Mouse (Mus musculus) myocyte (in vitro differentiated cells): ENCODE data around the gene Cpsf4l.
A peak's percentile ranks its signal among the peaks of the same experiment; 100 is the strongest.

ENCODE experiments used
- CEBPB ChIP-seq: IDR thresholded peaks from 2 replicates; pipeline ENCODE4 v1.6.1; 2011; ENCODE audit warnings: mild to moderate bottlenecking, moderate library complexity; ENCODE audit not compliant: poor library complexity, insufficient read depth, severe bottlenecking
- E2F4 ChIP-seq: IDR thresholded peaks from one replicate; pipeline ENCODE4 v1.6.1; 2011; ENCODE audit warnings: mild to moderate bottlenecking, control low read depth, moderate library complexity; ENCODE audit not compliant: insufficient read depth
- MAX ChIP-seq: IDR thresholded peaks from one replicate; pipeline ENCODE4 v1.6.1; 2011; ENCODE audit warnings: low read depth, mild to moderate bottlenecking, control low read depth
- MYOD1 ChIP-seq, 3 experiments: IDR thresholded peaks; one replicate each; pipeline ENCODE4 v1.6.1; 2011; ENCODE audit warnings: control low read depth in 2 of 3, low read depth in 2 of 3, mild to moderate bottlenecking in 2 of 3, moderate library complexity in 1 of 3; ENCODE audit not compliant: insufficient read length in 2 of 3, control insufficient read depth in 1 of 3
- MYOG ChIP-seq, 3 experiments: IDR thresholded peaks; one replicate each; pipeline ENCODE4 v1.6.1; 2011; ENCODE audit warnings: control low read depth in 2 of 3, low read depth in 2 of 3, mild to moderate bottlenecking in 2 of 3; ENCODE audit not compliant: insufficient read length in 2 of 3, control insufficient read depth in 1 of 3, insufficient read depth in 1 of 3
- POLR2A ChIP-seq: IDR thresholded peaks from one replicate; pipeline ENCODE4 v1.6.1; 2011; ENCODE audit warnings: low read depth, mild to moderate bottlenecking, control low read depth, moderate library complexity; ENCODE audit not compliant: insufficient read length
- POLR2AphosphoS2 ChIP-seq: IDR thresholded peaks from one replicate; pipeline ENCODE4 v1.6.1; 2011; ENCODE audit warnings: low read depth, control low read depth; ENCODE audit not compliant: insufficient read length
- SRF ChIP-seq: IDR thresholded peaks from one replicate; pipeline ENCODE4 v1.6.1; 2011; ENCODE audit warnings: low read depth; ENCODE audit not compliant: control insufficient read depth, insufficient read length
- TCF3 ChIP-seq: IDR thresholded peaks from one replicate; pipeline ENCODE4 v1.6.1; 2011; ENCODE audit warnings: low read depth, control low read depth; ENCODE audit not compliant: insufficient read length
- USF1 ChIP-seq: IDR thresholded peaks from one replicate; pipeline ENCODE4 v1.6.1; 2011; ENCODE audit warnings: low read depth, mild to moderate bottlenecking, control low read depth, moderate library complexity

DNA sequence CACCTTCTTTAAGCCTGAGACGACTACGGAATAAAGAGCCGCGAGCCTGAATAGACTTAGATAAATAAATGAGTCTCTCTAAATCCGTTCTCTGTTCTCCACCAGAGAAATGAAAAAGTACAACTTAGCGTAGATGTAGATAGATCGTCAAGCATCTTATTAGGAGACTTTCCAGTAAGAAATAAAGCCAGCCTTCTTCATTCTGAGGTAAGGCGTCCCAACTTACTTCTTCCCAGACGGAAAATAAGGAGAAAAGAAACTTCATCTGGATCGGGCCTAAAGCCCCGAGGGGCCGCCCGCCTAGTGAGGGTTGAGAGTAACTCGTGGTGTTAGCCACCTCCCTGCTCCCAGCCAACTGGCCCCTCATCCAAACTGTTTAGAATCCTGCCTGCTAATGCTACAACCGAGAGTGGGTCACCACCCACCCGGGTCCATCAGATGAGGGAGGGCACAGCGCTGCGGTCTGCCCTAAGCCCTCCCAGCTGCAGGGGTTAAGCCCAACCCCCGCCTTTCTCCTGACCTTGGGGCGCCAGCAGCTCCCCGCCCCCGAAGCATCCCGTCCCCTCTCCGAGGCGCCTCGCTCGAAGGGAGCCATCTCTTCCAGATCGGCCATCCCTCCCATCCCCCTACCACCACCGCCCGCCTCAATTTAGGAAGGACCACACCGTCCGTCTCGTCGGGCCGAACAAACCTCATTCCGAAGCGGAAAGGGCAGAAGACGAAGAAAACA lies 26.8 kb downstream of the Cpsf4l start:
- peak in 2 of 3 experiments; percentile 34 to 75 for TF ChIP-seq MYOD1 (IDR thresholded peaks at IDR 0.05; ENCODE audit: control insufficient read depth in 1 of 3, insufficient read length in 2 of 3, low read depth in 2 of 3)
- peak; percentile 17 for TF ChIP-seq POLR2A
- no peak for TF ChIP-seq POLR2AphosphoS2
- peak in 1 of 3 experiments; percentile 23 for TF ChIP-seq MYOG (IDR thresholded peaks at IDR 0.05; ENCODE audit: control insufficient read depth in 1 of 3, insufficient read depth in 1 of 3, insufficient read length in 2 of 3, low read depth in 2 of 3)
- TF ChIP-seq E2F4 = no peak
- no peak for TF ChIP-seq CEBPB
- TF ChIP-seq USF1 = no peak
- no peak for TF ChIP-seq SRF
- no peak for TF ChIP-seq MAX
- TF ChIP-seq TCF3 = no peak
